16 mouse cellular contexts compared by ENCODE assay signal in genomic region chr2:67799981-67800380, GRCm38 (mm10).
"Had no signal": no experiment of that assay in that cellular context is flagged by ENCODE, and none has a peak within 500 bp of the region (broad histone marks: within the 10 kb centered on the region; RNA-seq: fewer than 3 reads in every experiment).

No protein-coding gene starts in this region.

- H3K36me3 ChIP-seq: neural tube, embryonic 12.5 days; neural tube, embryonic 13.5 days; neural tube, embryonic 15.5 days; stomach, embryonic 15.5 days had no signal

- H3K4me1 ChIP-seq: neural tube, embryonic 12.5 days; neural tube, embryonic 13.5 days; neural tube, embryonic 15.5 days; stomach, embryonic 15.5 days had no signal

- H3K9ac ChIP-seq: neural tube, embryonic 12.5 days; neural tube, embryonic 13.5 days; neural tube, embryonic 15.5 days; stomach, embryonic 15.5 days had no signal

- DNase-seq: retina, postnatal 1 day; right cerebral cortex, postnatal 14 days; right cerebral cortex, postnatal 25 days; right cerebral cortex, postnatal 4 days; spleen, adult 18-20 months; thymus, adult 18-20 months; thymus, adult 2 months; thymus, postnatal 14 days; thymus, postnatal 25 days; thymus, postnatal 36 days; thymus, postnatal 4 days had no signal

- H3K4me3 ChIP-seq: neural tube, embryonic 12.5 days; neural tube, embryonic 13.5 days; neural tube, embryonic 15.5 days; stomach, embryonic 15.5 days had no signal

- H3K27ac ChIP-seq: neural tube, embryonic 12.5 days; neural tube, embryonic 13.5 days; neural tube, embryonic 15.5 days; stomach, embryonic 15.5 days; stomach, postnatal 0 days had no signal

- H3K27me3 ChIP-seq: neural tube, embryonic 12.5 days; neural tube, embryonic 13.5 days; neural tube, embryonic 15.5 days; stomach, embryonic 15.5 days had no signal

- H3K4me2 ChIP-seq: neural tube, embryonic 12.5 days; neural tube, embryonic 13.5 days; neural tube, embryonic 15.5 days; stomach, embryonic 15.5 days had no signal

- H3K9me3 ChIP-seq: neural tube, embryonic 15.5 days; stomach, embryonic 15.5 days had no signal
